Mouse (Mus musculus) lung, postnatal 0 days (tissue): Measurements from ENCODE around the gene Rab25.

Experiments used
- CTCF ChIP-seq: IDR thresholded peaks from 2 replicates; pipeline ENCODE4 v1.5.1; 2016; ENCODE audit warnings: antibody characterized with exemption, mild to moderate bottlenecking
- EP300 ChIP-seq: IDR thresholded peaks from 2 replicates; pipeline ENCODE4 v1.6.1; 2016; ENCODE audit warnings: antibody characterized with exemption, mild to moderate bottlenecking, control low read depth

GRCm38 (mm10) chr3:88566536-88567061 lies 18.5 kb upstream of the Rab25 start:
- TF ChIP-seq EP300, result no peak
- no peak for TF ChIP-seq CTCF
